Mouse (Mus musculus) heart, embryonic 15.5 days (tissue): Measurements from ENCODE around the gene Szrd1. TPM values are rescaled to one million over a fixed set of nuclear protein-coding genes. Genes with fewer than 3 reads are reported as not detected.

Experiments
- ATAC-seq: fragments of 200-750 bp; cut with Nextera tagmentation; replicated peaks from 2 replicates; pipeline ENCODE4 v1.8.0; 2017; ENCODE audit warnings: low read depth, moderate TSS enrichment; ENCODE audit not compliant: insufficient number of reproducible peaks, insufficient read depth, low FRiP score
- H3K27ac ChIP-seq: fragments of 300-500 bp; sonication (generic); 2 replicates; pipeline ENCODE4 v1.5.1; 2015; ENCODE audit warnings: mild to moderate bottlenecking, inconsistent platforms
- H3K27me3 ChIP-seq: fragments of 300-500 bp; sonication (generic); 2 replicates; pipeline ENCODE4 v1.6.1; 2015; ENCODE audit warnings: inconsistent platforms
- H3K36me3 ChIP-seq: fragments of 300-500 bp; sonication (generic); 2 replicates; pipeline ENCODE4 v1.6.1; 2015; ENCODE audit warnings: mild to moderate bottlenecking, inconsistent platforms
- H3K4me1 ChIP-seq: fragments of 300-500 bp; sonication (generic); replicated peaks from 2 replicates; pipeline ENCODE4 v1.6.1; 2015; ENCODE audit warnings: inconsistent platforms
- H3K4me2 ChIP-seq: fragments of 300-500 bp; sonication (generic); 2 replicates; pipeline ENCODE4 v1.6.1; 2015; ENCODE audit warnings: inconsistent platforms, mild to moderate bottlenecking, moderate library complexity
- H3K4me3 ChIP-seq: fragments of 300-500 bp; sonication (generic); 2 replicates; pipeline ENCODE4 v1.5.1; 2015; ENCODE audit warnings: mild to moderate bottlenecking, inconsistent platforms
- H3K9ac ChIP-seq: fragments of 300-500 bp; sonication (generic); 2 replicates; pipeline ENCODE4 v1.6.1; 2015; ENCODE audit warnings: mild to moderate bottlenecking, inconsistent platforms
- H3K9me3 ChIP-seq: fragments of 300-500 bp; sonication (generic); replicated peaks from 2 replicates; pipeline ENCODE4 v1.6.1; 2016; ENCODE audit warnings: inconsistent platforms
- WGBS: fragments of 180-500 bp; shearing (Covaris S2); methylation state at CpG from one replicate; pipeline ENCODE4 v1.1.7; 2015; ENCODE audit warnings: mixed read lengths; 5-methylcytosine and 5-hydroxymethylcytosine counted together
- polyA plus RNA-seq: library from polyadenylated mRNA; unstranded; fragments of >200 nt; fragmentation: Nextera tagmentation; extraction: Ambion mirVana; gene quantifications from 2 replicates; pipeline ENCODE4 v1.2.1, GENCODE M21; 2015

The Szrd1 gene
- polyA plus RNA-seq, 1 experiment from 2014 or later = 30.1 TPM

- Histone ChIP-seq H3K9me3 (no peaks in the 10 kb centered on the region), H3K4me2 (0 out of 2 replicates have a peak overlapping the region, but pooled peaks have one; percentile 25), H3K27me3 (no peaks in the 10 kb centered on the region), H3K4me1 (peaks cover 36% of the 10 kb centered on the region), H3K27ac (no peak overlapping the region), H3K36me3 (no peaks in the 10 kb centered on the region), H3K4me3 (peak overlapping the region; percentile 82), H3K9ac (no peak overlapping the region)
- no peak for ATAC-seq
- 69% methylated on average over 18 of the region's 18 CpGs for WGBS
Measured at GRCm38 (mm10) chr4:141078510-141079137, 61.0 kb downstream of the Szrd1 start.

DNA sequence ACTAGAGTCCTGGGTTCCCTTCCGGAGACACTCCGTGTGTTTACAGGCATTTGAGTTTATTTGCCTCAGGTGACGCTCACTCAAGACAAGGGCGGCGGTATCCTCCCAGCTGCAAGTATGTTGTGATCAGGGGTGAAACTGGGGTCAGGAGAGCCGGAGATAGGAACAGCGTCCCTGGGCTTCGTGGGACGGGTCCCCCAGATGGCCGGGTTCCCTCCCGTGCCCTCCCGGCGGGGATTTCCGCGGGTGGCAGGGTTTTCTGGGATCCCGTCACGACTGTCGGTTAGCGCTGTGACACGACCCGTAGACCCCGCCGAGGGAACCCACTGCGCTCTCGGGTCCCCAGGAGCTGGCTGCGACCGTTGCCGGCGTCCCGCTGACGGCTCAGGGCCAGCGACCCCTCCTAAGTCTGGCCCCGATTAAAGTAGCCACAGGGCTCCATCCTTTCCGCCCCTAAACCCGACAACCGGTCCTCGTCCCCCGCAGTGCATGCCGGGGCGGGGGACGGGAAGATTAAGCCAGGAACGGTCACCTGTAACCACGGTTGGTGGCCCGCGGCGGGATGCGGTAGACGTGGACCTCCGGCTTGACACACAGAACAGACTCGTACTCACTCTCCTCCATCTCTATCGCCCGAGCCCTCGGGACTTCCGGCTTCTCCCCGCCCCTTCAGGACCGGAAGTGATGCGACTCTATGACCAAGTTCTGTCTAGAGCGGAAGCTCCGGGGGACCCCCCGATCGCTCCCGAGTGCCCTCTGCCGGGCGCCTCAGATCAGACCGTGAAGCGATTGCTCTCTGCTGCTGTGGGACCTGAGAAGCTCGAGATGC, 61.7 kb downstream of the Szrd1 start, which contains the start of gene Necap2:
TSS of gene Necap2 (minus strand) at position 677 of the 829 bp plus-strand sequence.
- peak; percentile 87 for ATAC-seq
- Histone ChIP-seq H3K36me3 (peaks cover 4% of the 10 kb centered on the region; the same call in 1 of the 2 replicates), H3K4me2 (peak within 1 kb of the TSS; percentile 94), H3K4me1 (peaks cover 43% of the 10 kb centered on the region), H3K4me3 (peak within 1 kb of the TSS; percentile 82), H3K27me3 (no peaks in the 10 kb centered on the region), H3K27ac (peak within 1 kb of the TSS; percentile 83), H3K9ac (peak within 1 kb of the TSS; percentile 88), H3K9me3 (no peaks in the 10 kb centered on the region)
- under 1% methylated on average over 67 of the region's 67 CpGs for WGBS

- peak overlapping the region; percentile 88; the same call in 1 of the 2 replicates for H3K9ac ChIP-seq
- H3K4me2 ChIP-seq = peak overlapping the region; percentile 94
- peak overlapping the region; percentile 83 for H3K27ac ChIP-seq
- H3K9me3 ChIP-seq = no peaks in the 10 kb centered on the region
- peak overlapping the region; percentile 82 for H3K4me3 ChIP-seq
- peaks cover 13% of the 10 kb centered on the region for H3K36me3 ChIP-seq
- no peaks in the 10 kb centered on the region for H3K27me3 ChIP-seq
- 65% methylated on average over 17 of the region's 17 CpGs for WGBS
- ATAC-seq = no peak
- H3K4me1 ChIP-seq = peaks cover 46% of the 10 kb centered on the region
Measured at GRCm38 (mm10) chr4:141076761-141077506, 62.6 kb downstream of the Szrd1 start.

DNA sequence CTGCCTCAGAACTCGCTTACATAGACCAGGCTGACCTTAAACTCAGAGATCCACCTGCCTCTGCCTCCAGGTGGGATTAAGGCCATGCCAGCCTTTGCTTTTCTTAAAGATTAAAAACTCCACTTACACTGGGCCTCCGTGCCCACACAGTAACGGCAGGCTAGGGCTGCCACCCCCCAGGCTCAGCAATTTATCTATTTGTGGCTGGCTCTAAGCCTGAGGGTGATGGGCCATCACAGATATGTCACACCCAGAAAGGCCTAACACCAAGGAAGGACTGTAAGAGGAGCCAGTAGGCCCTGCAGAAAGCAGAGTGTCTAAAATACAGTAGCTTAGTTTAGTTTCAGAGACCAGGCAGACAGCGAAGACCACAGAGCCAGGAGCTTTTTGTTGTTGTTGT, 65.5 kb downstream of the Szrd1 start:
- 68% methylated on average over 4 of the region's 4 CpGs for WGBS
- peak overlapping the region; percentile 17 for H3K4me2 ChIP-seq
- H3K36me3 ChIP-seq = peaks cover 36% of the 10 kb centered on the region
- peaks cover 53% of the 10 kb centered on the region for H3K4me1 ChIP-seq
- ATAC-seq = 0 out of 2 replicates have a peak, but pooled peaks have one; percentile 6
- no peak overlapping the region for H3K9ac ChIP-seq
- peak overlapping the region; percentile 85 for H3K27ac ChIP-seq
- no peaks in the 10 kb centered on the region for H3K9me3 ChIP-seq
- no peak overlapping the region for H3K4me3 ChIP-seq
- H3K27me3 ChIP-seq = no peaks in the 10 kb centered on the region

DNA sequence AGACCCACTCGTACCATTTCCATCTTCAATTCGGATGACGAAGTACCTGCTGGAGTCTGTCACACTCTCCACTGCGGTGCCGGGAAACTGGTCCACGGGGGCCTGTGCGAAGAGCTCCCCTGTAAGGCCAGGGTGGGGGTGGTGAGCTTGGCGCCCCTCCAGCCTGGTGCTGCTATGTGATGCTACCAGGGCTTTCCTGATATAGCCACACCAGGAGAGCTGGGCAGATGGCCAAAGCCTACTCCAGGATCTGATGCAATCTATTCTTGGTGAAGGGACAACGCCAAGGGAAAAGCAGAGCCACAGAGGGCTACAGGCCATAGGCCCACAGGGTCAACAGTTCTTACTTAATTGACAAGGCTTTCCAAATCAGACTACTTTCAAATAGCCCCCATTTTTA, 65.9 kb downstream of the Szrd1 start:
- H3K27ac ChIP-seq = peak overlapping the region; percentile 85
- H3K9me3 ChIP-seq = no peaks in the 10 kb centered on the region
- no peak overlapping the region for H3K4me3 ChIP-seq
- H3K9ac ChIP-seq = no peak overlapping the region
- peak overlapping the region; percentile 17 for H3K4me2 ChIP-seq
- H3K27me3 ChIP-seq = no peaks in the 10 kb centered on the region
- ATAC-seq = peak; percentile 50; the same call in 1 of the 2 replicates
- peaks cover 41% of the 10 kb centered on the region for H3K36me3 ChIP-seq
- WGBS = 46% methylated on average over 9 of the region's 9 CpGs
- H3K4me1 ChIP-seq = peaks cover 57% of the 10 kb centered on the region

DNA sequence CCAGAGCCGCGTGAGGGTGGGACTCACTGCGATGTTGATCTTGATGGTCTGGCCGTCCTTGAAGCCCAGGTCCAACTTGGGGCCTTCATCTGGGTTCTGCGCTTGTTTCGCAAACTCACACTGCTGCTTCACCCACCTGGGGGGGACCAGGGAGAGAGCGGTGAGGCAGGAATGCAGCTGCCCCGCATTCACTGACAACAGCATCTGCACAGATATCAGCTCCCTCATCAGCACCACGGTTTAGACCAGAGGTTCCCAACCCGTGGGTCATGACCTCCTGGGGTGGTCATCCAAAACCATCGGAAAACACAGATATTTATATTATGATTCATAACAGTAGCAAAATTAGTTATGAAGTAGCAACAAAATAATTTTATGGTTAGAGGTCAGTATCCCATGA, 67.1 kb downstream of the Szrd1 start:
- WGBS = 86% methylated on average over 11 of the region's 11 CpGs
- Histone ChIP-seq H3K4me1 (peaks cover 67% of the 10 kb centered on the region), H3K36me3 (peaks cover 53% of the 10 kb centered on the region)

GRCm38 (mm10) chr4:141069731-141070130, 69.8 kb downstream of the Szrd1 start:
- H3K4me1 ChIP-seq = peaks cover 63% of the 10 kb centered on the region
- peaks cover 74% of the 10 kb centered on the region for H3K36me3 ChIP-seq
- no peaks in the 10 kb centered on the region for H3K9me3 ChIP-seq
- no peak overlapping the region for H3K4me2 ChIP-seq
- no peaks in the 10 kb centered on the region for H3K27me3 ChIP-seq
- H3K9ac ChIP-seq = no peak overlapping the region
- H3K27ac ChIP-seq = no peak overlapping the region
- 64% methylated on average over 4 of the region's 4 CpGs for WGBS
- ATAC-seq = no peak
- no peak overlapping the region for H3K4me3 ChIP-seq

More for the DNA sequence above, 67.1 kb downstream of the Szrd1 start:
- no peak overlapping the region for H3K9ac ChIP-seq
- H3K27me3 ChIP-seq = no peaks in the 10 kb centered on the region
- no peak overlapping the region for H3K27ac ChIP-seq
- no peaks in the 10 kb centered on the region for H3K9me3 ChIP-seq
- ATAC-seq = no peak
- H3K4me2 ChIP-seq = no peak overlapping the region
- H3K4me3 ChIP-seq = no peak overlapping the region

- Histone ChIP-seq H3K4me3 (no peak overlapping the region), H3K4me1 (peaks cover 58% of the 10 kb centered on the region), H3K9me3 (no peaks in the 10 kb centered on the region), H3K9ac (no peak overlapping the region), H3K27ac (peak overlapping the region; percentile 44; the same call in 1 of the 2 replicates), H3K36me3 (peaks cover 74% of the 10 kb centered on the region), H3K27me3 (no peaks in the 10 kb centered on the region), H3K4me2 (no peak overlapping the region)
- 56% methylated on average over 8 of the region's 8 CpGs for WGBS
- ATAC-seq = no peak
Measured at GRCm38 (mm10) chr4:141068655-141069054, 70.9 kb downstream of the Szrd1 start.

- no peaks in the 10 kb centered on the region for H3K9me3 ChIP-seq
- H3K36me3 ChIP-seq = peaks cover 68% of the 10 kb centered on the region
- no peak overlapping the region for H3K4me2 ChIP-seq
- ATAC-seq = no peak
- WGBS = 65% methylated on average over 9 of the region's 9 CpGs
- H3K4me3 ChIP-seq = no peak overlapping the region
- peak overlapping the region; percentile 58 for H3K27ac ChIP-seq
- no peaks in the 10 kb centered on the region for H3K27me3 ChIP-seq
- peaks cover 48% of the 10 kb centered on the region for H3K4me1 ChIP-seq
- H3K9ac ChIP-seq = 0 out of 2 replicates have a peak overlapping the region, but pooled peaks have one; percentile 6
Measured at GRCm38 (mm10) chr4:141067516-141068046, 72.0 kb downstream of the Szrd1 start.

- peaks cover 47% of the 10 kb centered on the region for H3K4me1 ChIP-seq
- H3K4me3 ChIP-seq = no peak overlapping the region
- peaks cover 61% of the 10 kb centered on the region for H3K36me3 ChIP-seq
- 0 out of 2 replicates have a peak, but pooled peaks have one; percentile 14 for ATAC-seq
- H3K4me2 ChIP-seq = no peak overlapping the region
- 62% methylated on average over 12 of the region's 12 CpGs for WGBS
- H3K9ac ChIP-seq = 0 out of 2 replicates have a peak overlapping the region, but pooled peaks have one; percentile 6
- no peaks in the 10 kb centered on the region for H3K9me3 ChIP-seq
- H3K27me3 ChIP-seq = no peaks in the 10 kb centered on the region
- H3K27ac ChIP-seq = peak overlapping the region; percentile 58
Measured at GRCm38 (mm10) chr4:141066709-141067515, 72.7 kb downstream of the Szrd1 start.
